Mouse (Mus musculus): ENCODE data around the gene Pxn.

DNA sequence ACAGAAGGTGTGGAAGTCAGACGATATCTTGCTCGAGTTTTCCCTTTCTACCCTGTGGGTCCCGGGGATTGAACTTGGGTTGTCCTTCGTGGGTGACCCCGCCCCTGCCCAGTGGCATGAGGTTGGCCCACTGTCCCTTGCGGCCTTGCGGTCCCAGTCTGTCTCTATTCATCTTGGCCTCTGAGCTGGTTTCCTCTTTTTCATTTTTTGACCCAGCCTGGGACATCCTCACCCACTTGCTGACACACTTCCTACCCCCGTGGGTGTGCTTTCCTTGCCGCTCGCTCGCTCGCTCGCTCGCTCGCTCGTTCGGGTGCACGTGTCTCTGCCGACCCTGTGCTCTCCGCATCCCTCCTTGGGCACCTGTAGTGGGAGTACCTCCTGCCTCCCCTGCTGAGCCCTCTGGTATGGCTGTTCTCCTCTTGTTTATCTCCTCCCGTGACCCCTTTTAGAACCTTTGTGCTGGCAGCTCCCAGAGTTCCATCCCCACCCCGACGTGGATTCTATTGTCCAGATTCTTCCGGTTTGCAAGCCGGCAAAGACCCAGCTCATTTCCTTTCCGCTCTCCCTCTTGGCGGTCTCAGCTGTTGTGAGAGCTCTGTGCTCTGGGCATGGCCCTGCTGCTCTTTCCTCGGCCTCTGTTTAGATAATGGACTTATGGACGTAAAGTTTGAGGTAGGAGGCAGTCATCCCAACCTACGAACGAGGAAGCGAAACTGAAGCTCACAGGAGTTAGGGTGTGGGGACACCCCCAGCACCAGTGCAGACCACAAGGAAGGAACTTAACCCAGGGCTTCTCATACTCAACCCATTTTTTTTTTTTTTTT, 9.8 kb downstream of the Pxn start:
- TF ChIP-seq CTCF (IDR thresholded peaks at IDR 0.05; ENCODE audit: low read depth), result no peak
- TF ChIP-seq EP300 (IDR thresholded peaks at IDR 0.05; ENCODE audit: low read depth), result no peak

All from liver, embryonic 14.5 days (tissue).